Mouse (Mus musculus) common myeloid progenitor, adult 5-6 weeks (primary cell): ENCODE results near the gene Scarf1. TPM values are rescaled to one million over a fixed set of nuclear protein-coding genes. Genes with fewer than 3 reads are reported as not detected.
A peak's percentile ranks its signal among the peaks of the same experiment; 100 is the strongest.

Source experiments
- ATAC-seq: replicated peaks from 2 replicates; pipeline ENCODE4 v1.8.0; 2016; ENCODE audit warnings: low read depth, mild to moderate bottlenecking, moderate TSS enrichment, inconsistent platforms; ENCODE audit not compliant: poor library complexity, severe bottlenecking
- total RNA-seq: library from RNA; stranded (forward); fragments of 200-1000, 187-1606 nt; gene quantifications from 2 replicates; pipeline ENCODE4 v1.2.3, GENCODE M21; 2017

Scarf1 gene
- total RNA-seq, 1 experiment from 2014 or later = 1.8 TPM

DNA sequence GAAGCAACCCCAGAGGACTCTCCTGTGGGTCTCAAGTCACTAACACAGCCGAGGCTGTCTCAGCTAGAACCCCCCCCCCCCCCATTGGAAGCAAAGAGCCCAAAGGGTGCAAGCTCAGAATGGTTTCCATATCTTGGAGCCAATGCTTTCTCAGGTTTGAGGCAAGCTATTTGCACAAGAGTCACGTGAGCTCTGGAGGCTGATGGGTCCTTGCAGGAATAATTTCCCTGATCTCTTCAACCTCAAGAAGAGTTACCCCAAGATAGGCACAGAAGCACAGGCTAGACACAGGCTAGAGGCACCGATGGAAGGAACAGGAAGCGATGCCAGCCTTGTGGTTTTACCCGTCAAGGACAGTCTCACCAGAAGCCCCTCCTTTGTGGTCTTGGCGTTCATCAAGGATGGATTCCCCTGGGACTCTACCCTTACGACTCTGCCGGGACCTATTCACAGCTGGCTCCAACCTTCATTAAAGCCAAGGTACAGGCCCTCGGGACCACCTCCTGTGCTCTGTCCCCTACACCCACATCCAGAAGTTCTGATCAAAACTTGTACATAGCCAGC is 62.3 kb downstream of the Scarf1 start:
- peak; percentile 14; the same call in 1 of the 2 replicates for ATAC-seq

Other genes starting within 250 kb of the Scarf1 start
- 139 and 158 TPM in 2 replicates for gene Rpa1, start 165.2 kb upstream of the Scarf1 start, total RNA-seq
- 6.5 and 7.4 TPM in 2 replicates for gene Smyd4, start 165.1 kb upstream of the Scarf1 start, total RNA-seq
- 76.0 and 77.8 TPM in 2 replicates for gene Serpinf1, start 90.8 kb upstream of the Scarf1 start, total RNA-seq
- 0.32 TPM in 1 of 2 replicates, not detected in the other for gene Serpinf2, start 73.9 kb upstream of the Scarf1 start, total RNA-seq
- 8.4 and 8.6 TPM in 2 replicates for gene Wdr81, start 58.8 kb upstream of the Scarf1 start, total RNA-seq
- gene Tlcd2, start 51.8 kb upstream of the Scarf1 start, total RNA-seq = 26.9 and 33.6 TPM in 2 replicates
- gene Prpf8, start 26.7 kb upstream of the Scarf1 start, total RNA-seq = 130 and 156 TPM in 2 replicates
- gene Rilp, start 3.4 kb upstream of the Scarf1 start, total RNA-seq = 0.41 TPM in 1 of 2 replicates, not detected in the other
- gene Slc43a2, start 18.2 kb downstream of the Scarf1 start, total RNA-seq = 6.1 and 14.4 TPM in 2 replicates
- gene Pitpna, start 74.6 kb downstream of the Scarf1 start, total RNA-seq = 74.6 and 76.9 TPM in 2 replicates
- gene Inpp5k, start 117.4 kb downstream of the Scarf1 start, total RNA-seq = 24.0 and 36.3 TPM in 2 replicates
- gene Myo1c, start 137.0 kb downstream of the Scarf1 start, total RNA-seq = 19.5 and 22.3 TPM in 2 replicates
- 38.9 and 51.4 TPM in 2 replicates for gene Crk, start 165.7 kb downstream of the Scarf1 start, total RNA-seq
- 384 and 653 TPM in 2 replicates for gene Ywhae, start 219.3 kb downstream of the Scarf1 start, total RNA-seq